Mouse (Mus musculus) neutrophil, adult 5-6 weeks (primary cell): ENCODE measurements around the gene Heatr9. TPM values are rescaled to one million over a fixed set of nuclear protein-coding genes. Genes with fewer than 3 reads are reported as not detected.
"Not testable (repeated sequence)": the region's sequence is repeated elsewhere in the genome, so short reads cannot be mapped to it uniquely, and the experiment has no call there.

ENCODE experiments used
- ATAC-seq: fragments of 151-379, 151-347 bp; 2 replicates; pipeline ENCODE4 v1.8.0; 2017; ENCODE audit warnings: mild to moderate bottlenecking, moderate TSS enrichment; ENCODE audit not compliant: insufficient number of reproducible peaks, poor library complexity, low FRiP score, severe bottlenecking; ENCODE audit errors: extremely low read depth
- total RNA-seq: library from RNA; stranded (forward); fragments of 200-1000 nt; gene quantifications from 2 replicates; pipeline ENCODE4 v1.2.3, GENCODE M21; 2017

Heatr9 gene
- total RNA-seq = not detected in 2 replicates

- no peak for ATAC-seq
Observed at GRCm38 (mm10) chr11:83522075-83522474, at the start of gene Heatr9. TSS of gene Heatr9 (minus strand) at chr11:83522175.

- ATAC-seq = no peak
Observed at GRCm38 (mm10) chr11:83570189-83570588, 48.2 kb upstream of the Heatr9 start.

GRCm38 (mm10) chr11:83569249-83569648, 47.3 kb upstream of the Heatr9 start:
- no peak for ATAC-seq

GRCm38 (mm10) chr11:83568786-83569185, 46.8 kb upstream of the Heatr9 start:
- ATAC-seq = no peak

- ATAC-seq = no peak
Observed at GRCm38 (mm10) chr11:83568061-83568460, 46.1 kb upstream of the Heatr9 start.

GRCm38 (mm10) chr11:83567311-83567710, 45.3 kb upstream of the Heatr9 start:
- ATAC-seq = no peak

GRCm38 (mm10) chr11:83566617-83567016, 44.6 kb upstream of the Heatr9 start:
- ATAC-seq = no peak

GRCm38 (mm10) chr11:83563754-83564153, 41.8 kb upstream of the Heatr9 start:
- ATAC-seq = no peak

- ATAC-seq = no peak
Observed at GRCm38 (mm10) chr11:83562311-83562887, 40.4 kb upstream of the Heatr9 start.

- peak; percentile 80 for ATAC-seq
Observed at GRCm38 (mm10) chr11:83560405-83560804, 38.4 kb upstream of the Heatr9 start.

GRCm38 (mm10) chr11:83557074-83557473, 35.1 kb upstream of the Heatr9 start:
- no peak for ATAC-seq

- peak; percentile 42; the same call in 1 of the 2 replicates for ATAC-seq
Observed at GRCm38 (mm10) chr11:83556085-83556781, 34.3 kb upstream of the Heatr9 start.

GRCm38 (mm10) chr11:83551668-83552067, 29.7 kb upstream of the Heatr9 start:
- ATAC-seq = no peak

GRCm38 (mm10) chr11:83551037-83551436, 29.1 kb upstream of the Heatr9 start:
- not testable (repeated sequence) for ATAC-seq

GRCm38 (mm10) chr11:83550186-83550632, 28.2 kb upstream of the Heatr9 start:
- ATAC-seq = peak; percentile 33

- ATAC-seq = peak; percentile 28; the same call in 1 of the 2 replicates
Observed at GRCm38 (mm10) chr11:83544214-83544613, 22.2 kb upstream of the Heatr9 start.

- no peak for ATAC-seq
Observed at GRCm38 (mm10) chr11:83541415-83541814, 19.4 kb upstream of the Heatr9 start.

- ATAC-seq = no peak
Observed at GRCm38 (mm10) chr11:83540931-83541330, 19.0 kb upstream of the Heatr9 start.

- ATAC-seq = no peak
Observed at GRCm38 (mm10) chr11:83538705-83539314, 16.8 kb upstream of the Heatr9 start.

GRCm38 (mm10) chr11:83536831-83537230, 14.9 kb upstream of the Heatr9 start:
- ATAC-seq = no peak
